Mouse (Mus musculus): ENCODE data around the gene Gm21992.

DNA sequence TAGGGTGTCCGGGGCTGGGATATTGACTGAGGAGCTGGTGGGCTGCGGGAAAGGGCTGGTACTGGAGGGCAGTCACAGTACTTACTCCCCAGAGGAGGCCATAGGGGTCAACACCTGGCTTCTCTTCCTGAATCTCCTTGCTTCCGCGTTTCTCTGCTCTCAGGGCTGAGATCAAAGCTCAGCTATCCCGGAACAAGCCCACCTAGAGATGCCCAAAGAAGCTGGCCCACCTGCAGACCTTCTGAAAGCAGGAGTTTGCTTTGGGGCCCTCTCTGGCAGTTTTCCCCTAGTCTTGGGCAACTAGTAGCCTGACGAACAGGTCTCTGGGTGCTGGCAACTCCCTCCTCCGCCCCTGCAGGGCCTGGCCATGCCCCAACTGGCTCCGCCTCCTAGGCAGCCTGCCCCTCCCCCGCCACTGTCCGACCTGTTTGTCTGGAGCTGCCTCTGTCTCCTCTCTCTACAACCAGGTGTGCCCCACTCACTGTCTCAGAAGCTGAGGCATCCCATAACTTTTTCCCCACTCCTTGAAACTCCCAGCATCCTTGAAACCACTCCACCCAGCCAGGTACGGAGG is 90.7 kb downstream of the Gm21992 start:
- TF ChIP-seq POLR2A (IDR thresholded peaks at IDR 0.05; ENCODE audit: insufficient read depth, low read depth, low read length) (no peak), CTCF (IDR thresholded peaks at IDR 0.05; ENCODE audit: insufficient read depth, low read depth, low read length) (no peak)

All from olfactory bulb, adult 2 months (tissue).